Comparison of ENCODE assay signal across 7 mouse cellular contexts in the genomic region with DNA sequence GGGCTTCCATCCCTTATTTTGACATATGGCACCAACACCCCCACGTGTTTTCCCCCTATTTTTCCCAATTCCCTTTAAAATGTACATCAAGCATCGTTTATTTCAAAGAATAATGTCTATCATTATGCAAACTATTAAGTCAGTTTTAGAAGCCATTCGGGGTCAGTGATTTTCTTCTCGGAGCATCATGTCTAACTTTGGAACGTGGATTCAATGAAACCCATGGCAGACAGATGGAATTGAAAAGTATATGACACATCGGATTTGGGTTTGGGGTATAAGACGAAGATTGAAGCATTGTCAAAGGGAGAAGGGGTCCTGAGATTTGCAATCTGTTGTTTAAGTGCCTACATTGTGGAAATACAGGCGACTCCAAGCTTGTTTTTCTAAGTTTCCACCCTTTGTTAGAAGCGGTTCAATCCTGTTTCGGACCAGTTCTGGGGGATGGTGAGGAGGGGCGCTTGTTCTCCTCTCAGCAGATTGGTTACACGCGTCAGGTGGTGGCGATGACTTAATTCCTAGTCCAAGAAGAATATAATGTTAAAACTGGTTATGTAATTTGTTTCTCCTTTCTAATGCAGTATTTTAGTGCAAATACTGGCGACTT. TPM values are rescaled to one million over a fixed set of nuclear protein-coding genes. Genes with fewer than 3 reads are reported as not detected.
DNase-seq lines count a peak whose midpoint lies in the region; ATAC-seq and TF ChIP-seq lines count a peak whose summit lies in the region.

No protein-coding gene starts in this region.

- no peaks in the 10 kb centered on the region for H3K27me3 ChIP-seq in intestine, postnatal 0 days (replicated peaks; ENCODE audit: control insufficient read depth, insufficient read depth, low read length)
- no peaks in the 10 kb centered on the region for H3K27me3 ChIP-seq in midbrain, embryonic 11.5 days (ENCODE audit: control insufficient read depth, insufficient read depth, low read length)
- H3K27me3 ChIP-seq in small intestine, adult 2 months (ENCODE audit: control insufficient read depth, insufficient read depth, low read length): no peaks in the 10 kb centered on the region

- no peak for TF ChIP-seq POLR2A in small intestine, adult 2 months (IDR thresholded peaks at IDR 0.05; ENCODE audit: low read depth, low read length)

- no peak for TF ChIP-seq CTCF in intestine, postnatal 0 days (IDR thresholded peaks at IDR 0.05; ENCODE audit: low read depth)
- no peak for TF ChIP-seq CTCF in small intestine, adult 2 months (IDR thresholded peaks at IDR 0.05; ENCODE audit: extremely low read depth, insufficient read length, insufficient replicate concordance, low read depth, low read length)

- H3K4me2 ChIP-seq in intestine, postnatal 0 days (replicated peaks; ENCODE audit: low read depth): peak overlapping the region; percentile 70
- peak overlapping the region; percentile 62 for H3K4me2 ChIP-seq in midbrain, embryonic 11.5 days

- H3K9me3 ChIP-seq in intestine, postnatal 0 days (ENCODE audit: control insufficient read depth): no peaks in the 10 kb centered on the region
- H3K9me3 ChIP-seq in midbrain, embryonic 11.5 days (ENCODE audit: control insufficient read depth, low read length): no peaks in the 10 kb centered on the region

- H3K4me3 ChIP-seq in intestine, postnatal 0 days (ENCODE audit: low read depth, low read length): peak overlapping the region; percentile 63
- H3K4me3 ChIP-seq in midbrain, embryonic 11.5 days (ENCODE audit: low read depth, low read length): peak overlapping the region; percentile 87
- peak overlapping the region; percentile 65 for H3K4me3 ChIP-seq in small intestine, adult 2 months (ENCODE audit: low read depth, low read length)

- peak; percentile 21 for ATAC-seq in granulocyte monocyte progenitor cell, adult 5-6 weeks (replicated peaks; ENCODE audit: poor library complexity, severe bottlenecking)
- no peak for ATAC-seq in intestine, postnatal 0 days
- no peak for ATAC-seq in midbrain, embryonic 11.5 days (ENCODE audit: low FRiP score)

- intact Hi-C loops in left cerebral cortex, postnatal 4 days (cut with DNase I): loop anchor here (5.0 to 10.0 kb wide), 3 partner anchors 270 to 488 kb away; no protein-coding TSS in a partner anchor

- peak; percentile 85 for DNase-seq in adrenal gland, postnatal 14 days
- DNase-seq in embryo, embryonic 9.5 days (ENCODE audit: extremely low spot score): peak; percentile 88
- peak; percentile 76 for DNase-seq in left cerebral cortex, postnatal 4 days
- peak; percentile 98 for DNase-seq in midbrain, embryonic 11.5 days (ENCODE audit: low spot score, missing footprints)

- under 1% methylated on average over 15 of the region's 15 CpGs for WGBS in intestine, postnatal 0 days
- WGBS in midbrain, embryonic 11.5 days: under 1% methylated on average over 15 of the region's 15 CpGs
- WGBS in small intestine, adult 2 months: under 1% methylated on average over 15 of the region's 15 CpGs

- H3K27ac ChIP-seq in intestine, postnatal 0 days (ENCODE audit: low read depth, low read length): peak overlapping the region; percentile 100
- H3K27ac ChIP-seq in midbrain, embryonic 11.5 days (ENCODE audit: low read depth, low read length): peak overlapping the region; percentile 100
- H3K27ac ChIP-seq in small intestine, adult 2 months (ENCODE audit: insufficient read depth, low read depth, low read length): peak overlapping the region; percentile 98

- no peaks in the 10 kb centered on the region for H3K4me1 ChIP-seq in intestine, postnatal 0 days (replicated peaks; ENCODE audit: control insufficient read depth, insufficient read depth, low read length)
- H3K4me1 ChIP-seq in midbrain, embryonic 11.5 days (ENCODE audit: control insufficient read depth, insufficient read depth, low read length): peaks cover 6% of the 10 kb centered on the region; the same call in 1 of the 2 replicates
- H3K4me1 ChIP-seq in small intestine, adult 2 months (ENCODE audit: control insufficient read depth, insufficient read depth, insufficient read length, low read length): peaks cover 2% of the 10 kb centered on the region

- peak overlapping the region; percentile 100 for H3K9ac ChIP-seq in intestine, postnatal 0 days (ENCODE audit: low read depth, low read length)
- peak overlapping the region; percentile 100 for H3K9ac ChIP-seq in midbrain, embryonic 11.5 days (ENCODE audit: low read length)

- no peaks in the 10 kb centered on the region for H3K36me3 ChIP-seq in intestine, postnatal 0 days (ENCODE audit: control insufficient read depth, insufficient read depth)
- H3K36me3 ChIP-seq in midbrain, embryonic 11.5 days (ENCODE audit: control insufficient read depth, insufficient read depth, low read length): no peaks in the 10 kb centered on the region
- H3K36me3 ChIP-seq in small intestine, adult 2 months (ENCODE audit: control insufficient read depth, insufficient read depth, low read length): peaks cover 8% of the 10 kb centered on the region

RNA-seq across cellular contexts. Expression of gene Arrdc3, which starts 1.3 kb away (rescaled TPM):
- 107 and 117 TPM in 2 replicates for total RNA-seq in adrenal gland, postnatal 14 days (2021)
- total RNA-seq in granulocyte monocyte progenitor cell, adult 5-6 weeks (2014; fragmentation: Nextera tagmentation): 11.3 and 32.6 TPM in 2 replicates
- 31.1 and 34.1 TPM in 2 replicates for total RNA-seq in granulocyte monocyte progenitor cell, adult 5-6 weeks (2017)
- 21.5 and 22.0 TPM in 2 replicates for polyA plus RNA-seq in intestine, postnatal 0 days (2015; fragmentation: Nextera tagmentation; extraction: Ambion mirVana)
- total RNA-seq in left cerebral cortex, postnatal 4 days (2021): 10 to 100 TPM; 63.5 to 75.7 TPM
- polyA plus RNA-seq in midbrain, embryonic 11.5 days (2014; fragmentation: Nextera tagmentation; extraction: Ambion mirVana): 53.7 and 58.4 TPM in 2 replicates
- 8.1 and 9.1 TPM in 2 replicates for polyA plus RNA-seq in small intestine, adult 2 months (2012; rRNA removed)
